Mouse (Mus musculus) limb, embryonic 11.5 days (tissue): ENCODE measurements at regions not wholly inside any gene's neighbourhood (a gene's known extent, or its start where the extent isn't known, plus 50 kb on each side); places are given as distances from the start of the nearest gene placed in this dataset.

Source experiments
- ATAC-seq: fragments of 200-750 bp; cut with Nextera tagmentation; 2 replicates; pipeline ENCODE4 v1.8.0; 2017; ENCODE audit warnings: low read depth; ENCODE audit not compliant: insufficient number of reproducible peaks, low FRiP score, low TSS enrichment
- DNase-seq: peaks from one replicate; pipeline ENCODE4 v3.0.0-alpha.2; 2015; ENCODE audit warnings: low spot score
- H3K27ac ChIP-seq: fragments of 300-500 bp; sonication (generic); replicated peaks from 2 replicates; pipeline ENCODE4 v1.5.1; 2014; ENCODE audit warnings: low read depth, mild to moderate bottlenecking, low read length
- H3K27me3 ChIP-seq: fragments of 300-500 bp; sonication (generic); 2 replicates; pipeline ENCODE4 v1.6.1; 2014; ENCODE audit warnings: mild to moderate bottlenecking, low read length, mixed read lengths; ENCODE audit not compliant: control insufficient read depth, insufficient read depth
- H3K36me3 ChIP-seq: fragments of 300-500 bp; sonication (generic); 2 replicates; pipeline ENCODE4 v1.6.1; 2014; ENCODE audit warnings: mild to moderate bottlenecking, low read length, moderate library complexity, mixed read lengths; ENCODE audit not compliant: control insufficient read depth, insufficient read depth
- H3K4me1 ChIP-seq: fragments of 300-500 bp; sonication (generic); 2 replicates; pipeline ENCODE4 v1.6.1; 2014; ENCODE audit warnings: low read length, mixed read lengths; ENCODE audit not compliant: control insufficient read depth, insufficient read depth
- H3K4me2 ChIP-seq: fragments of 300-500 bp; sonication (generic); 2 replicates; pipeline ENCODE4 v1.6.1; 2014; ENCODE audit warnings: low read depth, mild to moderate bottlenecking, moderate library complexity; ENCODE audit not compliant: severe bottlenecking
- H3K4me3 ChIP-seq: fragments of 300-500 bp; sonication (generic); 2 replicates; pipeline ENCODE4 v1.5.1; 2014; ENCODE audit warnings: low read depth, low read length
- H3K9ac ChIP-seq: fragments of 300-500 bp; sonication (generic); 2 replicates; pipeline ENCODE4 v1.6.1; 2014; ENCODE audit warnings: mild to moderate bottlenecking, low read length
- H3K9me3 ChIP-seq: fragments of 300-500 bp; sonication (generic); 2 replicates; pipeline ENCODE4 v1.6.1; 2016; ENCODE audit warnings: low read length; ENCODE audit not compliant: control insufficient read depth
- WGBS: fragments of 180-500 bp; shearing (Covaris S2); extraction: QIAGEN DNeasy Blood & Tissue Kit; methylation state at CpG from one replicate; pipeline ENCODE4 v1.1.7; 2014; 5-methylcytosine and 5-hydroxymethylcytosine counted together

DNA sequence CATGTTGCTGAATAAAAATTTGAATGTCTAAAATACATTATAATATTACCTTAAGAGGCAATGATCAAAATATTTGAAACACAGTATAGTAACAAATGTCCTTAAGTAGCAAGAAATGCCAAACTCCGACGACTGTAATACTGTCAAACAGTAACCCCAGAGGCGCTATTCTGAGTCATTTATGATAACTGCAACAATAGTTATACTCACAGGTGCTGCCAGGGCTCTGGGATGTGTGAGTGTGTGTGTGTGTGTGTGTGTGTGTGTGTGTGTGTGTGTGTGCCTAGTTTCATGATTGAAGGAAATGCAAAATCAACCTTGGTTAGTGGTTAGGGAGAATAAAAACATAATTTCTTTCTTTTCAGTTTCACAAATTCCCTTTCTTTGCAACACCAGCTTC, 94.0 kb upstream of the Galnt15 start:
- H3K36me3 ChIP-seq: no peaks in the 10 kb centered on the region
- no peak overlapping the region for H3K27ac ChIP-seq
- ATAC-seq (no peak), DNase-seq (no peak)
- no peaks in the 10 kb centered on the region for H3K27me3 ChIP-seq
- H3K4me2 ChIP-seq: peak overlapping the region; percentile 65
- H3K9ac ChIP-seq: no peak overlapping the region
- H3K4me3 ChIP-seq: no peak overlapping the region
- WGBS: 33% methylated on average over 3 of the region's 3 CpGs
- no peaks in the 10 kb centered on the region for H3K9me3 ChIP-seq
- H3K4me1 ChIP-seq: no peaks in the 10 kb centered on the region

DNA sequence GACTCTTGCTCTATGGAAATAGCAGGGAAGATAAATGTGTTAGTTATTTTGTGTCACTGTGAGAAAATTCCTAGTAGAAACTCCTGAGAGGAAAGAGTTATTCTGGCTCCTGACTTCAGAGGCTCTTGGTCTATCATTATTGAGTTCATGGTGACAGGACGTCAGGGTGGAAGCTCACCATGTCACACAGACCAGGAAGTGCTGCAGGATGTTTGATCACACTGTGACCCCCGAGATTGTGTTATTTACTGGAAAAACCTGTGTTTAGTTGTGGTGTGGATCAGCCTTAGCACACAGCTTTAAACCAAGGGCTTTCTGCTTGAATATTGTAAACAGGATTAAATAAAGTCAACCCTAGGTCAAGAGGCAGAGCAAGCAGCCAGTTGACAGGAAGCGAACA, 93.4 kb upstream of the Galnt15 start:
- Histone ChIP-seq H3K36me3 (no peaks in the 10 kb centered on the region), H3K9ac (no peak overlapping the region), H3K4me3 (no peak overlapping the region), H3K4me1 (no peaks in the 10 kb centered on the region), H3K9me3 (no peaks in the 10 kb centered on the region), H3K27ac (no peak overlapping the region), H3K4me2 (no peak overlapping the region), H3K27me3 (no peaks in the 10 kb centered on the region)
- DNase-seq: no peak
- WGBS: 48% methylated on average over 3 of the region's 3 CpGs
- ATAC-seq: no peak

DNA sequence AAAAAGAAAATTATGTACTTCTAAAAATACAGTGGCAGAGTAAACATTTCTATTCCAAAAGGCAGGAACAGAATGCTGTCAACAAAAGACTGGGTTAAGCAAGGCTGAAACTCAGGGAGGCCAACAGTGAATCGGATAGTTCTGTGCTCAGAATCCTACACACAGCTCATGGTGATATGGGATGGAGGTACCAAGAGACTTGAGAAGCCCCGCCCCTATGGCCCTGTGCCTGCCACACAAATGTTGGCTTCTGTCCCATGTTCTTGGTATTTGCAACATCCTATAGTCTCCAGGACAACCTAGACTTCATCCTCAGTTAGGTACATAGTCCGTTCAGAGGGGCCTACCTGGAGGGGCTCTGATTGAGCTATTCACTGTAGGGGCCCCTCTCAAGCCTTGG, 92.2 kb upstream of the Galnt15 start:
- Histone ChIP-seq H3K9me3 (no peaks in the 10 kb centered on the region), H3K4me3 (no peak overlapping the region), H3K4me2 (no peak overlapping the region), H3K27ac (no peak overlapping the region), H3K9ac (no peak overlapping the region), H3K27me3 (no peaks in the 10 kb centered on the region), H3K4me1 (no peaks in the 10 kb centered on the region), H3K36me3 (no peaks in the 10 kb centered on the region)
- ATAC-seq: no peak
- WGBS: 88% methylated on average over 3 of the region's 3 CpGs
- DNase-seq: no peak

DNA sequence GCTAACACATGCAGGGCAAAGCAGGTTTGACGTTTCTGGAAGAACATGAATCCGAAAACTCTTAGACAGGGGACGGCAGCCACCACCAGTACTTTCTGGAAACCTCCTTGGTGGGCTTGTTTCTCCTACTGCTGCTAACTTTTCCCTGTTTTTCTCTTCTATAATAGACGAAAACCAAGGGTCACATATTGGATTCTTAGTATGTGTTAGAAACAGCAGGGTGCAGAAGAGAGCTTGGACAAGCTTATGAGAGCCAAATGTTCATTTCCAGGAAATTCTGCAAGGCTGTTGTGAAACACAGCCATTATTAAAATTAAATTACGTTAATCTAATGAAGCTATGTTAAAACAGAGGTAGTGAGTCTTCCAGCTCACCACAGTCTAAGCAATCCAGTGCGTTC, 87.9 kb upstream of the Galnt15 start:
- H3K9me3 ChIP-seq: no peaks in the 10 kb centered on the region
- no peaks in the 10 kb centered on the region for H3K4me1 ChIP-seq
- H3K27me3 ChIP-seq: no peaks in the 10 kb centered on the region
- no peak overlapping the region for H3K4me2 ChIP-seq
- no peak overlapping the region for H3K4me3 ChIP-seq
- no peak overlapping the region for H3K27ac ChIP-seq
- 82% methylated on average over 6 of the region's 6 CpGs for WGBS
- DNase-seq (no peak), ATAC-seq (no peak)
- no peaks in the 10 kb centered on the region for H3K36me3 ChIP-seq
- no peak overlapping the region for H3K9ac ChIP-seq

DNA sequence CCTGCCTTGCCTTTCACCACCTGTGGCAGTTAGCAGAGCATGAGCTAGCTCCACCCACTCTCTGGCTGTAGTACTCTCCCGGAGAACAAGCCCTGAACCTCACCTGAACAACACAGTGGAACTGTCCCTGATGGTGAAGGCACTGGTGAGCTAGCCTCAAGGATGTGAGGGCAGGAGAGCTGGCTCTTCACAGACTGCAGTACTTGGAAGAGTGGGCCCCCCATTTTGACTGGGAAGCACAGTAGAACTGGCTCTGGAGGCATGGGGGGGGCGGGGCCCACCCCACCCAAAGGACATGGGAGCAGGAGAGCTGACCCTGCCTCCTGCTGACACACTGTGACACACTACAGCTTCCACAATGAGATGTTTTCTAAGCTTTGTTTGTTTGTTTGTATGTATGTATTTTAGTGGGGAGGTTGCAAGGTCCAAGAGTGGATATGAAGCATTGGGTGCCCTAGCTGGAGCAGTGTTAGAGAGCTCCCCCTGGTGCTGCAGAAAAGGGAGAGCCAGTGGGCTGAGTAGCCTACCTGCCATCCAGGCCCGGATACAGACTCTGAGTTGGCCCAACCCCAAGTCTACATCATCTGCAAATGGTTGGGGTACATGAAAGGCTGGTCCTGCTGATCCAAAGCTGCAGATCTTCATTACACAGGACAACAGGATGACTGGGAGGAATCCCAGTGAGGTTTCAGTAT, 86.4 kb upstream of the Galnt15 start:
- Histone ChIP-seq H3K9me3 (no peaks in the 10 kb centered on the region), H3K9ac (no peak overlapping the region), H3K36me3 (no peaks in the 10 kb centered on the region), H3K4me2 (no peak overlapping the region), H3K4me3 (no peak overlapping the region), H3K4me1 (no peaks in the 10 kb centered on the region), H3K27me3 (no peaks in the 10 kb centered on the region), H3K27ac (no peak overlapping the region)
- ATAC-seq: no peak
- WGBS: 50% methylated on average over 3 of the region's 3 CpGs
- no peak for DNase-seq

DNA sequence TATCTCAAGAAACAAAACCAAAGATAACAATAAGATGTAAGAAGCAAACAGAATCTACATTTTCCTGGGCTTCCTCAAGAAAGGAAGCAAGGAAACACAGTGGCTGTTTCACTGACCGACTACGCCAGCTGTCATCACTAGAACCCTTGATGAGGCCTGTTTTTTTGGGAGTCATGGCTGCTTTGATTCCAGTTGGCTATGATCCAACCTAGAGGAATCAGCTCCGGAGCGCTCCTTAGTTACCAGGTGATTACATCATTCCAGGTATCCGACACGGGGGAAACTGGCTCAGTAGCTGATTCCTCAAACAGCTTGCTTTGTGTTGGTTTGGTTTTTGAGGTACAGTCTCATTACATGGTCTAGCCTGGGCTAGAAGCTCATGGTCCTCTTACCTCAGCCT, 84.1 kb upstream of the Galnt15 start:
- Histone ChIP-seq H3K9me3 (no peaks in the 10 kb centered on the region), H3K4me1 (no peaks in the 10 kb centered on the region), H3K4me2 (no peak overlapping the region), H3K9ac (no peak overlapping the region), H3K27me3 (no peaks in the 10 kb centered on the region), H3K4me3 (no peak overlapping the region), H3K36me3 (no peaks in the 10 kb centered on the region), H3K27ac (no peak overlapping the region)
- DNase-seq: no peak
- WGBS: 88% methylated on average over 6 of the region's 6 CpGs
- no peak for ATAC-seq

DNA sequence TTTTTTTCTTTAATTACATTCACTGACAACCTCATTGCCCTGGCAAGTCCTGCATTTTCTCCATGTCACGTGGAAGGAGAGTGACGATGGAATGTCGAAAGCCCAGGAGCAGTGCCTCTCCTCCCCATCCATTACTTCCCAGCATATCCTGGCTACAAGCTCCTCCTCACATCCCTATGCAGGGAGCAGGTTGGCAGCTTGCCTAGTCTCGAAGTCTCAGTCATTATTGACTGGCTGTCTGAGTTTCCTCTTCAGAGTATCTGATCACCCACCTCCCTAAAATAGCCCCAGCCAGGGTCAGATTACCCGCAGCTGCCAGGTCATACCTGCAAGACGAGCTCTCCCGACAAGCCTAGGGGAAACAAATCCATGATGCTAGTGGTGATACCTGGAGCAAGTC, 83.7 kb upstream of the Galnt15 start:
- DNase-seq: no peak
- no peak overlapping the region for H3K4me2 ChIP-seq
- ATAC-seq: no peak
- H3K27me3 ChIP-seq: no peaks in the 10 kb centered on the region
- no peaks in the 10 kb centered on the region for H3K4me1 ChIP-seq
- no peaks in the 10 kb centered on the region for H3K9me3 ChIP-seq
- H3K36me3 ChIP-seq: no peaks in the 10 kb centered on the region
- WGBS: 63% methylated on average over 7 of the region's 7 CpGs
- no peak overlapping the region for H3K9ac ChIP-seq
- no peak overlapping the region for H3K4me3 ChIP-seq
- H3K27ac ChIP-seq: no peak overlapping the region

DNA sequence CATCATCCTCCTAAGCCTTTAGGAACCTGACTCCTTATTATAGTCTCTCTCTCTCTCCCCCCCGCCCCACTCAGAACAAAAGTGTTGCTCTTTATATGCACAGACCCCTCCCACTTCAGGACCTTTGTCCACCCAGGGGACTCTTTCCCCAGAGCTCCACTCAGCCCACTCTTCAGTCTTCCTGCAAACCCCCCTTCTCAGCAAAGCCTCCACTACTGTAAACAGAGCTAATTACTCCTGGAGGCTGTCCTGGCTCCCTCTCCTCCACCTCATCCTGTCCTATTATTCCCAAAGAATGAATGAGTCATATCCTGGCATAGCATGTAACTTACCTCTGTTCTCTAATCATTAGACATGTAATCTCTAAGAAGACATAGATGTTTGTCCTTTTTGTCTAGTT, 82.8 kb upstream of the Galnt15 start:
- H3K36me3 ChIP-seq: no peaks in the 10 kb centered on the region
- no peak for DNase-seq
- no peak overlapping the region for H3K27ac ChIP-seq
- no peak overlapping the region for H3K9ac ChIP-seq
- ATAC-seq: no peak
- no peak overlapping the region for H3K4me2 ChIP-seq
- no peaks in the 10 kb centered on the region for H3K4me1 ChIP-seq
- 55% methylated on average over 1 of the region's 1 CpGs for WGBS
- no peaks in the 10 kb centered on the region for H3K27me3 ChIP-seq
- H3K9me3 ChIP-seq: no peaks in the 10 kb centered on the region
- no peak overlapping the region for H3K4me3 ChIP-seq

DNA sequence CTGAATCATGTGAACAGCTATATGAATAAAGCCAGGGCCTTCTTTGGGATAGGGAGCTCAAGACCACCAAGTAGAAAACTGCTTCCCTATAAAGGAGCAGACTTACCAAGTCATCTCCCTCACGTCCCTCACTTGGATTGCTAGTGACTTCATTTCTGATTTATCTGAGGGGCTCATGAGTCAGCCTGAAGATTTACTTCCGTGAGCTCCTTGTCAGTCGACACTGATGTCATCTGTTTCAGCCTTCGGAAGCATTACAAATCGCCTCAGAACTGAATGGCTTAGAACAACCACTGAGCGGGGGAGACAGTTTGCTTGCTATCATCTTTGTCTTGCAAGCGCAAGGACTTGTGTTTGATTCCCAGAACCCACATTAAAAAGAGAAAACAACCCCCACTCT, 81.5 kb upstream of the Galnt15 start:
- Histone ChIP-seq H3K36me3 (no peaks in the 10 kb centered on the region), H3K4me1 (no peaks in the 10 kb centered on the region), H3K27ac (no peak overlapping the region), H3K4me3 (no peak overlapping the region), H3K9ac (no peak overlapping the region), H3K4me2 (no peak overlapping the region), H3K9me3 (no peaks in the 10 kb centered on the region), H3K27me3 (no peaks in the 10 kb centered on the region)
- ATAC-seq (no peak), DNase-seq (no peak)
- whole genome bisulfite sequencing: 62% methylated on average over 7 of the region's 7 CpGs
